Mouse (Mus musculus) heart, adult 18-20 months (tissue): ENCODE results near the gene Cdk4. TPM values are rescaled to one million over a fixed set of nuclear protein-coding genes. Genes with fewer than 3 reads are reported as not detected.

Source experiments
- DNase-seq, 2 experiments: peaks; one replicate each; pipeline ENCODE4 v3.0.0; 2021 to 2022; ENCODE audit warnings: mixed read lengths in 1 of 2
- total RNA-seq, 2 experiments: library from RNA; stranded (reverse); gene quantifications; 2 replicates each; pipeline ENCODE4 v1.2.3; 2021

Cdk4 gene
- total RNA-seq, 2 experiments from 2014 or later, result 81.5 to 84.1 TPM

GRCm38 (mm10) chr10:127098514-127098913 is 35.2 kb downstream of the Cdk4 start:
- DNase-seq, result no peak

GRCm38 (mm10) chr10:127099191-127099590 is 35.9 kb downstream of the Cdk4 start:
- no peak for DNase-seq

GRCm38 (mm10) chr10:127099868-127100267 is 36.5 kb downstream of the Cdk4 start:
- no peak for DNase-seq

GRCm38 (mm10) chr10:127100414-127100813 is 37.1 kb downstream of the Cdk4 start:
- no peak for DNase-seq

- DNase-seq, result no peak
Measured at GRCm38 (mm10) chr10:127101151-127101550, 37.8 kb downstream of the Cdk4 start.

- DNase-seq, result no peak
Measured at GRCm38 (mm10) chr10:127103631-127104030, 40.3 kb downstream of the Cdk4 start.

- DNase-seq, result no peak
Measured at GRCm38 (mm10) chr10:127107563-127108261, 44.4 kb downstream of the Cdk4 start.

GRCm38 (mm10) chr10:127108262-127108583 is 44.9 kb downstream of the Cdk4 start:
- DNase-seq, result no peak

GRCm38 (mm10) chr10:127111001-127111887 is 47.9 kb downstream of the Cdk4 start:
- DNase-seq, result no peak

- DNase-seq, result no peak
Measured at GRCm38 (mm10) chr10:127114408-127114807, 51.1 kb downstream of the Cdk4 start.

- DNase-seq, result no peak
Measured at GRCm38 (mm10) chr10:127115068-127115467, 51.7 kb downstream of the Cdk4 start.

Other genes starting within 250 kb of the Cdk4 start
- 1 to 10 TPM; 4.2 to 5.1 TPM for gene Atp23, start 162.2 kb upstream of the Cdk4 start, total RNA-seq
- gene Ctdsp2, start 84.8 kb upstream of the Cdk4 start, total RNA-seq, result 10 to 100 TPM; 83.8 to 94.3 TPM
- gene Avil, start 62.8 kb upstream of the Cdk4 start, total RNA-seq, result under 1 TPM; 0.37 to 0.64 TPM
- gene Tsfm, start 32.7 kb upstream of the Cdk4 start, total RNA-seq, result 10 to 100 TPM; 57.3 to 71.6 TPM
- gene Mettl1, start 22.1 kb upstream of the Cdk4 start, total RNA-seq, result 1 to 10 TPM; 7.0 to 8.2 TPM
- gene Eef1akmt3, start 22.0 kb upstream of the Cdk4 start, total RNA-seq, result under 1 TPM in 1 of 2 experiments, not detected in 1; 0.15 TPM
- gene Cyp27b1, start 15.3 kb upstream of the Cdk4 start, total RNA-seq, result under 1 TPM; 0.20 to 0.23 TPM
- 1 to 10 TPM; 2.9 to 3.5 TPM for gene March9, start 3.4 kb upstream of the Cdk4 start, total RNA-seq
- gene Tspan31, start 6.7 kb downstream of the Cdk4 start, total RNA-seq, result 10 to 100 TPM; 44.7 to 47.4 TPM
- gene Agap2, start 11.8 kb downstream of the Cdk4 start, total RNA-seq, result 1 to 10 TPM; 4.2 to 6.1 TPM
- gene Os9, start 57.6 kb downstream of the Cdk4 start, total RNA-seq, result 10 to 100 TPM; 23.2 to 28.8 TPM
- gene B4galnt1, start 101.7 kb downstream of the Cdk4 start, total RNA-seq, result 1 to 10 TPM; 1.8 to 7.9 TPM
- 1 to 10 TPM; 8.0 to 9.2 TPM for gene Slc26a10, start 117.1 kb downstream of the Cdk4 start, total RNA-seq
- 10 to 100 TPM in 1 of 2 experiments, 1 to 10 TPM in 1; 8.9 to 10.1 TPM for gene Arhgef25, start 126.5 kb downstream of the Cdk4 start, total RNA-seq
- 10 to 100 TPM; 18.1 to 21.2 TPM for gene Dtx3, start 132.2 kb downstream of the Cdk4 start, total RNA-seq
- gene Pip4k2c, start 148.1 kb downstream of the Cdk4 start, total RNA-seq, result 10 to 100 TPM; 30.3 to 30.8 TPM
- gene Kif5a, start 199.8 kb downstream of the Cdk4 start, total RNA-seq, result under 1 TPM; 0.41 to 0.89 TPM
- 100 to 1,000 TPM; 139 to 146 TPM for gene Dctn2, start 202.8 kb downstream of the Cdk4 start, total RNA-seq
- 10 to 100 TPM; 16.7 to 20.2 TPM for gene Mbd6, start 225.5 kb downstream of the Cdk4 start, total RNA-seq
- gene Mars, start 248.3 kb downstream of the Cdk4 start, total RNA-seq, result 10 to 100 TPM; 43.7 to 44.8 TPM